Mouse (Mus musculus): ENCODE results near the gene Olfr1178. TPM values are rescaled to one million over a fixed set of nuclear protein-coding genes. Genes with fewer than 3 reads are reported as not detected.

Gene Olfr1178
- polyA plus RNA-seq (2016; fragmentation: Nextera tagmentation; extraction: Ambion mirVana): not detected in 2 replicates

DNA sequence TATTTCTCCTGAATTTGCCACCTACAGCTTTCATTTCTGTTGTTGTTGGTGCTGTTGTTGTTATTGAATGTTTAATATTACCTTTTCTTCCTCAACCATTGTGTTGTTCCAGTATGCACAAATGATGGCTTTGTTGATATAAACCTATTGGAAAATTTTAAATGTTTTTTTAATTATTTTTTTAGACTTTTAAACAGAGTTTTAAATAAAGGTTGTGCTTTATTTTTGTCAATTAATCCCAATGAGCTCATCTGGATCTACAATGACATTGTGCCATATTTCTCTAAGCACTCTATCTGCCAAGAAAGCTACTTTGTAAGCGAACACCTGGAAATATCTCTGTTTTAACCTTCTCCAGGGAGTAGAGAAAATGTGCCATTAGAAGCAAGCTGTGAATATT, at the start of gene Olfr1178:
TSS of gene Olfr1178 (plus strand) at position 301 of the 400 bp plus-strand sequence.
- no peaks in the 10 kb centered on the region for H3K27me3 ChIP-seq (replicated peaks)
- no peak within 1 kb of the TSS for H3K4me3 ChIP-seq
- no peak for ATAC-seq
- WGBS (ENCODE audit: insufficient replicate concordance): 55% methylated on average over 1 of the region's 1 CpGs
- H3K36me3 ChIP-seq: no peaks in the 10 kb centered on the region
- H3K9ac ChIP-seq: no peak within 1 kb of the TSS
- H3K27ac ChIP-seq: no peak within 1 kb of the TSS
- H3K4me1 ChIP-seq: no peaks in the 10 kb centered on the region
- no peak within 1 kb of the TSS for H3K4me2 ChIP-seq
- 0 out of 2 replicates have a peak, but pooled peaks cover 3% of the 10 kb centered on the region for H3K9me3 ChIP-seq (replicated peaks)

DNA sequence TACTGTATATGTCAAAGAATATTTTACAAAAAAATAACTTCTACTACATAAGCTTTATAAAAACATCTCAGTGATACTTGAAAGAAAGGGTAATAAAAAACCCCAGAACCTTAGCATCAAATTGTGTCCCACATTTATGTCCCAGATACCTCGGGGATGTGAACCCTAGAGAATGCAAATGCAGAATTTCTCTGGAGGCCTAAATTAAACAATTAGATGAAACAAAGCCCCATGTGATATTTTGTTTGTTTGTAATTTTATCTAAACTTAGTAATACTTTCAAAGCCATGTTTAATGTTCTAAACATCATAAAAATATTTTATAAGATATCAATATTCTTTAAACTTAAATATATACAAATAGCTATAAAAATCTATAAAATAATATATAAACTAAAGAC, 40.5 kb upstream of the Olfr1178 start, which contains the start of gene Olfr1177-ps:
TSS of gene Olfr1177-ps (minus strand) at position 101 of the 400 bp plus-strand sequence.
- H3K9me3 ChIP-seq (replicated peaks): no peaks in the 10 kb centered on the region
- H3K27ac ChIP-seq: no peak within 1 kb of the TSS
- no peaks in the 10 kb centered on the region for H3K36me3 ChIP-seq
- H3K4me1 ChIP-seq: no peaks in the 10 kb centered on the region
- H3K4me2 ChIP-seq: no peak within 1 kb of the TSS
- H3K9ac ChIP-seq: no peak within 1 kb of the TSS
- no peak for ATAC-seq
- H3K4me3 ChIP-seq: no peak within 1 kb of the TSS
- no peaks in the 10 kb centered on the region for H3K27me3 ChIP-seq (replicated peaks)
- WGBS (ENCODE audit: insufficient replicate concordance): 58% methylated on average over 1 of the region's 1 CpGs

DNA sequence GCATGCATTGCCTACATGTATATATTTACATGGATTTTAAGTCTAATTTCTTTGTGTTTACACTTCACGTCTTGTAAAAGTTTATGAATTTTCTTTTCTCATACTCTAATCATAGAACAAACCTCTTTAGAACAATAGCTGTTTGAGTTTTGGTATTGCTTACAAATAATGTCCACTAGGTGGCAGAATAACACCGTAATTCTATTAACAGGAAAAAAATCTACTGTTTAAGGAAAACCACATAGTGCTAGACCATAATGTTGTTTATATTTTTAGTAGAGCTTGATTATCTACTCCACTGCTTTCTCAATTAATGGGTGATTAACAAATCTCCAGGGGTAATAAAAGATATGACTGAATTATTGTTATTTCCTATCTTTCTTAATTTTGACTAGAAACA, 30.6 kb upstream of the Olfr1178 start:
- Histone ChIP-seq H3K4me3 (no peak overlapping the region), H3K9me3 (replicated peaks) (no peaks in the 10 kb centered on the region), H3K36me3 (no peaks in the 10 kb centered on the region), H3K4me2 (no peak overlapping the region), H3K27me3 (replicated peaks) (no peaks in the 10 kb centered on the region), H3K4me1 (no peaks in the 10 kb centered on the region), H3K27ac (no peak overlapping the region), H3K9ac (no peak overlapping the region)
- WGBS (ENCODE audit: insufficient replicate concordance): 2% methylated on average over 2 of the region's 2 CpGs
- no peak for ATAC-seq

DNA sequence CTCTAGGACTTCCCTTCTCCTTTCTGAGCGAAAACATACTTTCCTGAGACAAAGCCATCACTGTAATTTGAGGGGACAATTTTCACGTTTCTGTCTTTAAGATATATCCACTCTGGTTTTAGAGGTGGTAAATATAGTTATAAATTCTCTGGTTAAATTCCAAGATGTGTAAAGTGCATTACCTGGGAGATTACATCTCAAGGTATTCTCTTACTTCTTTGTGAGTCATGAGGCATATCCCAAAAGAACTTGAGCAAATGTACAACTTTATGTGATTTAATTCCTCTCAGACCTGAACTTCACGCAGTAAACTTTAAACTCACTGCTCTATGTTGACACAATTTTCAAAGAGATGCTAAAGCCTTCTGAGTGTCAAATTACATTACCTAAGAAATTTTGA, 19.5 kb downstream of the Olfr1178 start, which contains the start of gene Olfr1179:
TSS of gene Olfr1179 (minus strand) at position 101 of the 400 bp plus-strand sequence.
- Histone ChIP-seq H3K27ac (no peak within 1 kb of the TSS), H3K36me3 (no peaks in the 10 kb centered on the region), H3K4me1 (no peaks in the 10 kb centered on the region), H3K4me3 (no peak within 1 kb of the TSS), H3K9ac (no peak within 1 kb of the TSS), H3K4me2 (no peak within 1 kb of the TSS), H3K27me3 (replicated peaks) (no peaks in the 10 kb centered on the region), H3K9me3 (replicated peaks) (no peaks in the 10 kb centered on the region)
- ATAC-seq: no peak
- 55% methylated on average over 3 of the region's 3 CpGs for WGBS (ENCODE audit: insufficient replicate concordance)

DNA sequence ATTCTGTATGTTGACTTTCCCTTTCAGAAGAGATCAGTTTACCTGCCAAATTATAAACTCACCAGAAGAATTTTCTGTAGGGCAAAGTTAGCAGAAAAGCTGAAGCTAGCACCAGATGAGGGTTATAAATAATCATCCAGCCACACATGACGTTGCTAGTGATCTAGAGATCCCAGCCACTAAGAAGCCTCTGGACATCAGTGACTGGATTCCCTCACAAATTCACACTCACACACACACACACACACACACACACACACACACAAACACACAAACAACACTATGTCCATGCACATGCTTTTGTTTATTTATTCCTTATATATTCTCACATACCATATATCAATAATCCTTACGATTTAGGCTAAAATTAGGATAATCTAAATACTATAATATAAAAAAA, 32.2 kb downstream of the Olfr1178 start, which contains the start of gene Olfr1180:
TSS of gene Olfr1180 (minus strand) at position 101 of the 400 bp plus-strand sequence.
- Histone ChIP-seq H3K27me3 (replicated peaks) (no peaks in the 10 kb centered on the region), H3K9ac (no peak within 1 kb of the TSS), H3K27ac (no peak within 1 kb of the TSS), H3K36me3 (no peaks in the 10 kb centered on the region), H3K4me3 (no peak within 1 kb of the TSS), H3K4me2 (no peak within 1 kb of the TSS), H3K9me3 (replicated peaks) (no peaks in the 10 kb centered on the region), H3K4me1 (no peaks in the 10 kb centered on the region)
- WGBS (ENCODE audit: insufficient replicate concordance): 63% methylated on average over 2 of the region's 2 CpGs
- no peak for ATAC-seq

DNA sequence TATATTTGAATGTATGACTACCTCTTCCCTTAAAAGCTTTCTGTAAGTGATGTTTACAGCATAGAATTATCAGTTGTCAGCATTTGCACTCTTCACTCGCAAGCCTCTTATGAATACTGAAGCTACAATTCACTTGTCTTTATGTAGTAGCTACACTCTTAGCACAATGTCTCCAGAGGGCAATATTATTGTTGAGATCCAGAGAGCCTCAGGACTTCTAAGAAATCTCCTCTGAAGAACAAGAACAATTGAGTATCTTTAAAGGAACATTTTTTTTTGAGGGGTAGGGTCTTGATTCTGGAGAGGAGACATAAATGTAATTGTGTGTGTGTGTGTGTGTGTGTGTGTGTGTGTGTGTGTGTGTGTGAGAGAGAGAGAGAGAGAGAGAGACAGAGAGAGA, 39.2 kb downstream of the Olfr1178 start, which contains the start of gene Olfr1181:
TSS of gene Olfr1181 (minus strand) at position 101 of the 400 bp plus-strand sequence.
- Histone ChIP-seq H3K27me3 (replicated peaks) (no peaks in the 10 kb centered on the region), H3K4me1 (no peaks in the 10 kb centered on the region), H3K9me3 (replicated peaks) (no peaks in the 10 kb centered on the region), H3K4me2 (no peak within 1 kb of the TSS), H3K27ac (no peak within 1 kb of the TSS), H3K4me3 (no peak within 1 kb of the TSS), H3K9ac (no peak within 1 kb of the TSS), H3K36me3 (no peaks in the 10 kb centered on the region)
- no peak for ATAC-seq
- WGBS (ENCODE audit: insufficient replicate concordance): 62% methylated on average over 1 of the region's 1 CpGs

DNA sequence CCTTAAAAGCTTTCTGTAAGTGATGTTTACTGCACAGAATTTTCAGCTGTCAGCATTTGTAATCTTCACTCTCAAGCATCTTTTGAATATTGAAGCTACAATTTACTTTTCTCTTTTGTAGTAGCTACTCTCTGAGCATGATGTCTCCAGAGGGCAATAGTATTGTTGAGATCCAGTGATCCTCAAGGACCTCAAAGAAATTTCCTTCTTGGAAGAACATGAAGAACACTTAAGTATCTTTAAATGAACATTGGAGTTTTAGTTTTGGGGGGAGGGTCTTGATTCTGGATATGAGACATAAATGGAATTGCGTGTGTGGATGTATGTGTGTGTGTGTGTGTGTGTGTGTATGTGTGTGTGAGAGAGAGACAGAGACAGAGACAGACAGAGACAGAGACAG, 62.2 kb downstream of the Olfr1178 start, which contains the start of gene Gm13757:
TSS of gene Gm13757 (minus strand) at position 101 of the 400 bp plus-strand sequence.
- no peaks in the 10 kb centered on the region for H3K4me1 ChIP-seq
- no peak within 1 kb of the TSS for H3K4me3 ChIP-seq
- 74% methylated on average over 1 of the region's 1 CpGs for WGBS (ENCODE audit: insufficient replicate concordance)
- H3K4me2 ChIP-seq: no peak within 1 kb of the TSS
- no peaks in the 10 kb centered on the region for H3K9me3 ChIP-seq (replicated peaks)
- H3K36me3 ChIP-seq: no peaks in the 10 kb centered on the region
- no peak for ATAC-seq
- no peaks in the 10 kb centered on the region for H3K27me3 ChIP-seq (replicated peaks)
- no peak within 1 kb of the TSS for H3K27ac ChIP-seq
- H3K9ac ChIP-seq: no peak within 1 kb of the TSS

Other genes with a start within 250 kb of the Olfr1178 start
- gene Olfr1167, start 231.9 kb upstream of the Olfr1178 start, polyA plus RNA-seq (2016; fragmentation: Nextera tagmentation; extraction: Ambion mirVana): not detected in 2 replicates
- not detected in 2 replicates for gene Olfr1168, start 205.2 kb upstream of the Olfr1178 start, polyA plus RNA-seq (2016; fragmentation: Nextera tagmentation; extraction: Ambion mirVana)
- not detected in 2 replicates for gene Olfr1170, start 158.7 kb upstream of the Olfr1178 start, polyA plus RNA-seq (2016; fragmentation: Nextera tagmentation; extraction: Ambion mirVana)
- not detected in 2 replicates for gene Olfr1173, start 107.2 kb upstream of the Olfr1178 start, polyA plus RNA-seq (2016; fragmentation: Nextera tagmentation; extraction: Ambion mirVana)
- not detected in 2 replicates for gene Olfr1174-ps, start 71.9 kb upstream of the Olfr1178 start, polyA plus RNA-seq (2016; fragmentation: Nextera tagmentation; extraction: Ambion mirVana)
- gene Olfr1175-ps, start 59.8 kb upstream of the Olfr1178 start, polyA plus RNA-seq (2016; fragmentation: Nextera tagmentation; extraction: Ambion mirVana): not detected in 2 replicates
- not detected in 2 replicates for gene Olfr1176, start 50.3 kb upstream of the Olfr1178 start, polyA plus RNA-seq (2016; fragmentation: Nextera tagmentation; extraction: Ambion mirVana)
- not detected in 2 replicates for gene Olfr1177-ps, start 40.6 kb upstream of the Olfr1178 start, polyA plus RNA-seq (2016; fragmentation: Nextera tagmentation; extraction: Ambion mirVana)
- not detected in 2 replicates for gene Olfr1179, start 19.4 kb downstream of the Olfr1178 start, polyA plus RNA-seq (2016; fragmentation: Nextera tagmentation; extraction: Ambion mirVana)
- gene Olfr1180, start 32.1 kb downstream of the Olfr1178 start, polyA plus RNA-seq (2016; fragmentation: Nextera tagmentation; extraction: Ambion mirVana): not detected in 2 replicates
- gene Olfr1181, start 39.1 kb downstream of the Olfr1178 start, polyA plus RNA-seq (2016; fragmentation: Nextera tagmentation; extraction: Ambion mirVana): not detected in 2 replicates
- not detected in 2 replicates for gene Gm13757, start 62.1 kb downstream of the Olfr1178 start, polyA plus RNA-seq (2016; fragmentation: Nextera tagmentation; extraction: Ambion mirVana)
- gene Olfr1183, start 67.8 kb downstream of the Olfr1178 start, polyA plus RNA-seq (2016; fragmentation: Nextera tagmentation; extraction: Ambion mirVana): not detected in 2 replicates
- not detected in 2 replicates for gene Olfr1184, start 96.5 kb downstream of the Olfr1178 start, polyA plus RNA-seq (2016; fragmentation: Nextera tagmentation; extraction: Ambion mirVana)
- gene Olfr1185-ps1, start 106.3 kb downstream of the Olfr1178 start, polyA plus RNA-seq (2016; fragmentation: Nextera tagmentation; extraction: Ambion mirVana): not detected in 2 replicates
- not detected in 2 replicates for gene Olfr1186, start 131.5 kb downstream of the Olfr1178 start, polyA plus RNA-seq (2016; fragmentation: Nextera tagmentation; extraction: Ambion mirVana)
- gene Olfr1188, start 169.9 kb downstream of the Olfr1178 start, polyA plus RNA-seq (2016; fragmentation: Nextera tagmentation; extraction: Ambion mirVana): not detected in 2 replicates
- not detected in 2 replicates for gene Olfr1189, start 199.4 kb downstream of the Olfr1178 start, polyA plus RNA-seq (2016; fragmentation: Nextera tagmentation; extraction: Ambion mirVana)